Mouse (Mus musculus) forebrain, embryonic 10.5 days (tissue): ENCODE data around the gene Slc8b1. TPM values are rescaled to one million over a fixed set of nuclear protein-coding genes. Genes with fewer than 3 reads are reported as not detected.

ENCODE experiments used
- DNase-seq: peaks from one replicate; pipeline ENCODE4 v3.0.0-alpha.2; 2017; ENCODE audit warnings: low spot score; ENCODE audit errors: extremely low spot score
- H3K27ac ChIP-seq: fragments of 300-500 bp; sonication (generic); 2 replicates; pipeline ENCODE4 v1.5.1; 2016; ENCODE audit warnings: mild to moderate bottlenecking
- H3K27me3 ChIP-seq: fragments of 300-500 bp; sonication (generic); 2 replicates; pipeline ENCODE4 v1.6.1; 2016; ENCODE audit warnings: mild to moderate bottlenecking; ENCODE audit not compliant: poor library complexity, severe bottlenecking
- H3K36me3 ChIP-seq: fragments of 300-500 bp; sonication (generic); replicated peaks from 2 replicates; pipeline ENCODE4 v1.6.1; 2016; ENCODE audit warnings: mild to moderate bottlenecking, moderate library complexity
- H3K4me1 ChIP-seq: fragments of 300-500 bp; sonication (generic); 2 replicates; pipeline ENCODE4 v1.6.1; 2016
- H3K4me3 ChIP-seq: fragments of 300-500 bp; sonication (generic); 2 replicates; pipeline ENCODE4 v1.5.1; 2016; ENCODE audit warnings: mild to moderate bottlenecking, moderate library complexity
- H3K9me3 ChIP-seq: fragments of 300-500 bp; sonication (generic); 2 replicates; pipeline ENCODE4 v1.6.1; 2016; ENCODE audit warnings: mild to moderate bottlenecking, moderate library complexity
- WGBS: fragments of 180-500 bp; shearing (Covaris S2); methylation state at CpG from one replicate; pipeline ENCODE4 v1.1.7; 2016; 5-methylcytosine and 5-hydroxymethylcytosine counted together
- polyA plus RNA-seq: library from polyadenylated mRNA; unstranded; fragments of >200 nt; fragmentation: Nextera tagmentation; extraction: Ambion mirVana; gene quantifications from 2 replicates; pipeline ENCODE4 v1.2.1, GENCODE M21; 2016

Gene Slc8b1
- polyA plus RNA-seq, 1 experiment from 2014 or later = 4.4 TPM

GRCm38 (mm10) chr5:120548236-120548850 lies 37.4 kb downstream of the Slc8b1 start:
- no peaks in the 10 kb centered on the region for H3K27me3 ChIP-seq
- H3K4me3 ChIP-seq = no peak overlapping the region
- H3K27ac ChIP-seq = no peak overlapping the region
- 73% methylated on average over 11 of the region's 11 CpGs for WGBS
- peaks cover 17% of the 10 kb centered on the region for H3K4me1 ChIP-seq
- no peaks in the 10 kb centered on the region for H3K9me3 ChIP-seq
- peaks cover 28% of the 10 kb centered on the region for H3K36me3 ChIP-seq
- DNase-seq = no peak

DNA sequence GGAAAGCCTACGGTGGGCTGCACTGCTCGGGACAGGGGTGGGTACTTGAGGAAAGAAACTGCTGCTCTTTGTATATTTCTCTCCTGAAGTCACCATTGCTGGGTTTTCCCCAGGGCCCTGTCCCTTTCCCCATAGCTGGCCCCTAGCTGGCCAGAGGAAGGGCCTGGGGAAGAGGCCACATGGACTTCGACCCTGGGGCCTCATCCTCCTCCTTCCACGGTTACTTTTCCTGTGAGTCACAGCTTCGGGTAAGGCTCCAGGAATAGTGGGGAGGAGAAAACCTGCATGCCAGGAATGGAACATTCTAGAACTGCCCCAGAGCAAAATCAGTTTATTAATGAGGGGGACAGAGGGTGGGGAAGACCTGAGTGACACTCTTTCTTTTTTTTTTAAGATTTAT lies 39.2 kb downstream of the Slc8b1 start:
- 94% methylated on average over 5 of the region's 5 CpGs for WGBS
- H3K9me3 ChIP-seq = no peaks in the 10 kb centered on the region
- H3K4me3 ChIP-seq = no peak overlapping the region
- H3K27ac ChIP-seq = no peak overlapping the region
- DNase-seq = no peak
- H3K36me3 ChIP-seq = peaks cover 40% of the 10 kb centered on the region
- H3K27me3 ChIP-seq = no peaks in the 10 kb centered on the region
- H3K4me1 ChIP-seq = peaks cover 13% of the 10 kb centered on the region

DNA sequence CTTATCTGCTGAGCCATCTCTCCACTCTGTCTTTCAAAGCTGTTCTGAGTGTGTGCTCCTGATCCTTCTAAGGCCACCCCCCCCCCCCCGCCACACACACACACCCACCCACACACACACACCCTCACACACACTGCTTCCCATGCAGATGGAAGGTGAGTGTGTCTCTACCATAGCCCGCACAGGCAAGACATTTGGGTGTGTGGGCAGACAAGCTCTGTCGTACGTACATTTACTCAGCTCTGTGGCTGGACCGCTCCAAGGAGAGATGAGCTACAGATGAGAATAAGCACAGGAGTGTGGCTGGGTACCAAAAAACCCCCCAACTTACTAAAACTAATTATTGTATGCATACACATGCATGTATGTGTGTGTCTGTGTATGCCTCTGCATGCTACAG lies 39.7 kb downstream of the Slc8b1 start:
- Histone ChIP-seq H3K4me3 (no peak overlapping the region), H3K27ac (no peak overlapping the region), H3K4me1 (peaks cover 13% of the 10 kb centered on the region), H3K9me3 (no peaks in the 10 kb centered on the region), H3K27me3 (no peaks in the 10 kb centered on the region), H3K36me3 (peaks cover 45% of the 10 kb centered on the region)
- no peak for DNase-seq
- 98% methylated on average over 5 of the region's 5 CpGs for WGBS

DNA sequence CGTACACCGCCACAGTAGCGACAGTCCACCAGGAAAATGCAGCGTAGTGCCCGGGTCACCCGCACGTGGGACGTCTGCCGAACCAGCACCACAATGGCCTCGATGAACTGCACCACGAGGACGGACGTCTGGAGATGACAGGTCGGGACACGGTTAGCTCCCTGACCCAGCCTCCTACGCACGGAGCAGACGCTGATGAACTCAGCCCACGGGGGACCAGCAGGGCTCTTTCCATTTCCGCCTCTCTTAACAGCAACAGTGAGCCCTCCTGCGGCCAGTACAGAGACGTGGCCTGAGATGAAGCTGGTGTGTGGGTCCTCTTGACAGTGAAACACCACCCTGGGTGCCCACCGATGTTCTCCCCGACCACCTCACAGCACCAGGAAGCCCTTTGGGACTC lies 44.9 kb downstream of the Slc8b1 start:
- no peak for DNase-seq
- H3K9me3 ChIP-seq = no peaks in the 10 kb centered on the region
- H3K4me3 ChIP-seq = no peak overlapping the region
- 93% methylated on average over 24 of the region's 24 CpGs for WGBS
- peaks cover 52% of the 10 kb centered on the region for H3K36me3 ChIP-seq
- no peaks in the 10 kb centered on the region for H3K27me3 ChIP-seq
- H3K4me1 ChIP-seq = peaks cover 32% of the 10 kb centered on the region
- H3K27ac ChIP-seq = peak overlapping the region; percentile 35; the same call in 1 of the 2 replicates

- Histone ChIP-seq H3K4me1 (peaks cover 46% of the 10 kb centered on the region), H3K9me3 (no peaks in the 10 kb centered on the region), H3K4me3 (no peak overlapping the region), H3K36me3 (peaks cover 36% of the 10 kb centered on the region), H3K27me3 (no peaks in the 10 kb centered on the region), H3K27ac (peak overlapping the region; percentile 66)
- no peak for DNase-seq
- 77% methylated on average over 8 of the region's 8 CpGs for WGBS
These were observed 47.1 kb downstream of the Slc8b1 start for GRCm38 (mm10) chr5:120558041-120558440.

GRCm38 (mm10) chr5:120558762-120559161 lies 47.8 kb downstream of the Slc8b1 start:
- Histone ChIP-seq H3K4me1 (peaks cover 53% of the 10 kb centered on the region), H3K4me3 (no peak overlapping the region), H3K9me3 (no peaks in the 10 kb centered on the region), H3K27me3 (no peaks in the 10 kb centered on the region), H3K27ac (peak overlapping the region; percentile 66), H3K36me3 (peaks cover 28% of the 10 kb centered on the region)
- WGBS = 79% methylated on average over 14 of the region's 14 CpGs
- DNase-seq = no peak

DNA sequence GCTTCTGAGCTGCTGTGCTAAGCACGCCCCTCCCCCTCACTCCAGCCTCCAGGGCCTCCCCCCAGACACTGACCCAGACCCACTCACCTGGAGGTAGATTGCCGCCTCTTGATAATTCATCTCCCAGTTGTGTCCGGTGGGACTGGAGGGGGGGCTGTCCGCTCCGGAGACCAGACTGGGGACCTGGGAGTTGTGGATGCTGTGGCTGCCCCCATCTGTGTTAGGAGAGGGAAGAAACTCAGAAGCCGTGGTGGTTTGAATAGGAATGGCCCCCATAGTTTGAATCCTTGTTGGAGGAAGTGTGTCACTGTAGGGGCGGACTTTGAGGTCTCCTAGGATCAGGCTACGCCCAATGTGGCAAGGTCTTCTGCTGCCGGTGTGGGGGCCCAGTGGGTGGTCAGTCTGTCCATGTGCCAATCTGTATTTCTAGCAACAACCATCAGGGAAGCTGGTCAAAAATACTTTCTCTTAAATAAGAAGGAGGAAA lies 49.2 kb downstream of the Slc8b1 start:
- peak overlapping the region; percentile 71 for H3K27ac ChIP-seq
- DNase-seq = no peak
- no peaks in the 10 kb centered on the region for H3K27me3 ChIP-seq
- WGBS = 77% methylated on average over 9 of the region's 9 CpGs
- peaks cover 65% of the 10 kb centered on the region for H3K4me1 ChIP-seq
- no peaks in the 10 kb centered on the region for H3K9me3 ChIP-seq
- no peak overlapping the region for H3K4me3 ChIP-seq
- H3K36me3 ChIP-seq = peaks cover 17% of the 10 kb centered on the region

DNA sequence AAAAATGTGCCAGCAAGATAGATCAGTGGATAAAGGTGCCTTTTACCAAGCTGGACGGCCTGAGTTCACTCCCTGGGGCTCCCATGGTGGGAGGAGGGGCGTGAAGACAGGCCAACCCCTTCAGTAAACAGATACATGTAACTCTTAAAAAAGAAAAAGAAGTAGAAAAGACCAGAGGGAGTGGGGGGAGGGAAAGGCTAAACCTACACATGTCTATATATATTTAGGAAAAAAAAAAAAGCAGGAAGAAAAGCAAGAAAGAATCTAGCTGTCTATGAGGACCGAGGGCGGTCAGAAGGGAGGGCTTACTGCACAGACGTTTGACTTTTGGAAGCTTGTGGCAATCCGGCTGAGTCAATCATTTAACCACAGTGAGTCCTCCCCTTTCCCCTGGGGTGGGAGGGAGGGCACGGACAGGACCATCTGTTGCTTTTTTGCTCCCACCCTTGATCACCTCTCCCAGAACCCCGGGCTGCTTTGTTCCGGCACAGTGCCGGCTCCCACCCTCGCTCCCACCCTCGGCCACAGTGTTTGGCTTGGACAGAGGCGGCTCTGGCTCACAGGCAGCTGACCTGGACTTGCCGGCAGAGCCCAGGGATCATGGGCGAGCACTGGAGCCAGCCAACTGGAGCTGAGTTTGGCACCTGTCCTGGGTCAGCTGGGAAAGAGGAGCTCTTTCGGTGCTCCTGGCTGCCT lies 49.8 kb downstream of the Slc8b1 start:
- 26% methylated on average over 16 of the region's 16 CpGs for WGBS
- Histone ChIP-seq H3K36me3 (peaks cover 11% of the 10 kb centered on the region), H3K27ac (peak overlapping the region; percentile 76), H3K27me3 (no peaks in the 10 kb centered on the region), H3K9me3 (no peaks in the 10 kb centered on the region), H3K4me1 (peaks cover 70% of the 10 kb centered on the region), H3K4me3 (peak overlapping the region; percentile 10; the same call in 1 of the 2 replicates)
- peak; percentile 42 for DNase-seq

GRCm38 (mm10) chr5:120562956-120563913 lies 52.3 kb downstream of the Slc8b1 start:
- no peak for DNase-seq
- no peaks in the 10 kb centered on the region for H3K27me3 ChIP-seq
- no peaks in the 10 kb centered on the region for H3K36me3 ChIP-seq
- peaks cover 86% of the 10 kb centered on the region for H3K4me1 ChIP-seq
- WGBS = 62% methylated on average over 28 of the region's 28 CpGs
- H3K27ac ChIP-seq = peak overlapping the region; percentile 81
- no peak overlapping the region for H3K4me3 ChIP-seq
- H3K9me3 ChIP-seq = no peaks in the 10 kb centered on the region

DNA sequence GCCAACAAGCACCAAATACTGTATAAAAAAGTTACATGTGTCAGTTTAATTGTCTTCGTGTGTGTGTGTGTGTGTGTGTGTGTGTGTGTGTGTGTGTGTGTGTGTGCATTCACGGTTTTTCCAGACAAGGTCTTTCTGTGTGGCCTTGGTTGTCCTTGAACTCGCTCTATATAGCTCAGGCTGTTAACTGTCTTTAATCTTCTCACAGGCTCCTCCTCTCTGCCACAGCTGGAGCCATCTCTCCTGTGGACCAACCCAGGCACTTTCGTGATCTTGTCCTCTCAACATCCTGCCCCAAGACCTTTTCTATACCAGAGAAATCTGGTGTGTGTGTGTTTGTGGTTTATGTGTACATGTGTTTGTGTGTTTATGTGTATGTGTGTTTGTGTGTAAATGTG lies 52.9 kb downstream of the Slc8b1 start:
- Histone ChIP-seq H3K27ac (peak overlapping the region; percentile 62; the same call in 1 of the 2 replicates), H3K4me1 (peaks cover 86% of the 10 kb centered on the region), H3K9me3 (no peaks in the 10 kb centered on the region), H3K4me3 (no peak overlapping the region), H3K36me3 (no peaks in the 10 kb centered on the region), H3K27me3 (no peaks in the 10 kb centered on the region)
- 78% methylated on average over 4 of the region's 4 CpGs for WGBS
- no peak for DNase-seq

- Histone ChIP-seq H3K27ac (peak overlapping the region; percentile 87), H3K4me3 (peak overlapping the region; percentile 16; the same call in 1 of the 2 replicates), H3K9me3 (no peaks in the 10 kb centered on the region), H3K27me3 (no peaks in the 10 kb centered on the region), H3K36me3 (no peaks in the 10 kb centered on the region), H3K4me1 (peaks cover 88% of the 10 kb centered on the region)
- DNase-seq = no peak
- 44% methylated on average over 15 of the region's 15 CpGs for WGBS
These were observed 54.4 kb downstream of the Slc8b1 start for GRCm38 (mm10) chr5:120565171-120565905.

- DNase-seq = no peak
- WGBS = 44% methylated on average over 5 of the region's 5 CpGs
- H3K4me3 ChIP-seq = peak overlapping the region; percentile 16; the same call in 1 of the 2 replicates
- H3K27ac ChIP-seq = peak overlapping the region; percentile 87
- no peaks in the 10 kb centered on the region for H3K27me3 ChIP-seq
- peaks cover 88% of the 10 kb centered on the region for H3K4me1 ChIP-seq
- H3K36me3 ChIP-seq = no peaks in the 10 kb centered on the region
- no peaks in the 10 kb centered on the region for H3K9me3 ChIP-seq
These were observed 55.1 kb downstream of the Slc8b1 start for GRCm38 (mm10) chr5:120566101-120566500.
